Mouse (Mus musculus) liver, embryonic 15.5 days (tissue): ENCODE measurements at regions not wholly inside any gene's neighbourhood (a gene's known extent, or its start where the extent isn't known, plus 50 kb on each side); places are given as distances from the start of the nearest gene placed in this dataset.

ENCODE experiments used
- ATAC-seq: fragments of 200-750 bp; cut with Nextera tagmentation; 2 replicates; pipeline ENCODE4 v1.8.0; 2017; ENCODE audit warnings: moderate number of reproducible peaks, mild to moderate bottlenecking, moderate library complexity; ENCODE audit not compliant: insufficient read depth
- H3K27ac ChIP-seq: fragments of 300-500 bp; sonication (generic); replicated peaks from 2 replicates; pipeline ENCODE4 v1.5.1; 2015; ENCODE audit warnings: mild to moderate bottlenecking, inconsistent platforms
- H3K27me3 ChIP-seq: fragments of 300-500 bp; sonication (generic); 2 replicates; pipeline ENCODE4 v1.6.1; 2015; ENCODE audit warnings: mild to moderate bottlenecking, inconsistent platforms
- H3K36me3 ChIP-seq: fragments of 300-500 bp; sonication (generic); replicated peaks from 2 replicates; pipeline ENCODE4 v1.6.1; 2015; ENCODE audit warnings: moderate library complexity, mild to moderate bottlenecking, inconsistent platforms
- H3K4me1 ChIP-seq: fragments of 300-500 bp; sonication (generic); replicated peaks from 2 replicates; pipeline ENCODE4 v1.6.1; 2015; ENCODE audit warnings: inconsistent platforms
- H3K4me2 ChIP-seq: fragments of 300-500 bp; sonication (generic); 2 replicates; pipeline ENCODE4 v1.6.1; 2015; ENCODE audit warnings: moderate library complexity, mild to moderate bottlenecking, inconsistent platforms
- H3K4me3 ChIP-seq: fragments of 300-500 bp; sonication (generic); replicated peaks from 2 replicates; pipeline ENCODE4 v1.5.1; 2015; ENCODE audit warnings: mild to moderate bottlenecking, inconsistent platforms
- H3K9ac ChIP-seq: fragments of 300-500 bp; sonication (generic); 2 replicates; pipeline ENCODE4 v1.6.1; 2015; ENCODE audit warnings: moderate library complexity, mild to moderate bottlenecking, inconsistent platforms
- H3K9me3 ChIP-seq: fragments of 300-500 bp; sonication (generic); replicated peaks from 2 replicates; pipeline ENCODE4 v1.6.1; 2016; ENCODE audit warnings: inconsistent platforms
- WGBS: fragments of 180-500 bp; shearing (Covaris S2); methylation state at CpG from one replicate; pipeline ENCODE4 v1.1.7; 2015; ENCODE audit warnings: mixed read lengths; ENCODE audit not compliant: insufficient replicate concordance; 5-methylcytosine and 5-hydroxymethylcytosine counted together

- H3K36me3 ChIP-seq = no peaks in the 10 kb centered on the region
- H3K4me3 ChIP-seq = no peak overlapping the region
- no peaks in the 10 kb centered on the region for H3K9me3 ChIP-seq
- ATAC-seq = no peak
- H3K27ac ChIP-seq = no peak overlapping the region
- no peaks in the 10 kb centered on the region for H3K4me1 ChIP-seq
- H3K4me2 ChIP-seq = no peak overlapping the region
- no peaks in the 10 kb centered on the region for H3K27me3 ChIP-seq
- WGBS = 60% methylated on average over 8 of the region's 8 CpGs
- H3K9ac ChIP-seq = no peak overlapping the region
Measured at GRCm38 (mm10) chr16:30737524-30737923, 138.0 kb downstream of the Fam43a start.

- Histone ChIP-seq H3K36me3 (no peaks in the 10 kb centered on the region), H3K4me3 (no peak overlapping the region), H3K4me1 (no peaks in the 10 kb centered on the region), H3K9ac (no peak overlapping the region), H3K4me2 (no peak overlapping the region), H3K27ac (no peak overlapping the region), H3K27me3 (no peaks in the 10 kb centered on the region), H3K9me3 (no peaks in the 10 kb centered on the region)
- no peak for ATAC-seq
- 62% methylated on average over 7 of the region's 7 CpGs for WGBS
Measured at GRCm38 (mm10) chr16:30739651-30740050, 140.1 kb downstream of the Fam43a start.

GRCm38 (mm10) chr16:30741192-30741591 is 141.7 kb downstream of the Fam43a start:
- no peak overlapping the region for H3K9ac ChIP-seq
- H3K27me3 ChIP-seq = no peaks in the 10 kb centered on the region
- no peak for ATAC-seq

GRCm38 (mm10) chr16:30742474-30742873 is 143.0 kb downstream of the Fam43a start:
- ATAC-seq = no peak
- WGBS = 38% methylated on average over 6 of the region's 6 CpGs
- no peak overlapping the region for H3K4me3 ChIP-seq
- H3K4me1 ChIP-seq = no peaks in the 10 kb centered on the region
- no peak overlapping the region for H3K9ac ChIP-seq
- no peaks in the 10 kb centered on the region for H3K9me3 ChIP-seq
- H3K27me3 ChIP-seq = no peaks in the 10 kb centered on the region
- no peaks in the 10 kb centered on the region for H3K36me3 ChIP-seq
- H3K27ac ChIP-seq = no peak overlapping the region
- H3K4me2 ChIP-seq = no peak overlapping the region

More at GRCm38 (mm10) chr16:30741192-30741591, 141.7 kb downstream of the Fam43a start:
- H3K9me3 ChIP-seq = no peaks in the 10 kb centered on the region
- no peaks in the 10 kb centered on the region for H3K4me1 ChIP-seq
- WGBS = 66% methylated on average over 1 of the region's 1 CpGs
- no peak overlapping the region for H3K27ac ChIP-seq
- H3K4me3 ChIP-seq = no peak overlapping the region
- H3K36me3 ChIP-seq = no peaks in the 10 kb centered on the region
- no peak overlapping the region for H3K4me2 ChIP-seq

- Histone ChIP-seq H3K9ac (no peak overlapping the region), H3K36me3 (no peaks in the 10 kb centered on the region), H3K4me1 (no peaks in the 10 kb centered on the region), H3K9me3 (no peaks in the 10 kb centered on the region), H3K27ac (no peak overlapping the region), H3K4me3 (no peak overlapping the region), H3K27me3 (no peaks in the 10 kb centered on the region), H3K4me2 (no peak overlapping the region)
- ATAC-seq = no peak
- 56% methylated on average over 4 of the region's 4 CpGs for WGBS
Measured at GRCm38 (mm10) chr16:30743566-30743965, 144.0 kb downstream of the Fam43a start.

- Histone ChIP-seq H3K27ac (no peak overlapping the region), H3K4me1 (no peaks in the 10 kb centered on the region), H3K9ac (no peak overlapping the region), H3K4me3 (no peak overlapping the region), H3K4me2 (no peak overlapping the region), H3K27me3 (no peaks in the 10 kb centered on the region), H3K36me3 (no peaks in the 10 kb centered on the region), H3K9me3 (no peaks in the 10 kb centered on the region)
- WGBS = 65% methylated on average over 7 of the region's 7 CpGs
- no peak for ATAC-seq
Measured at GRCm38 (mm10) chr16:30744237-30744636, 144.7 kb downstream of the Fam43a start.

GRCm38 (mm10) chr16:30745598-30746181 is 146.2 kb downstream of the Fam43a start:
- H3K9ac ChIP-seq = no peak overlapping the region
- no peak overlapping the region for H3K27ac ChIP-seq
- H3K4me3 ChIP-seq = no peak overlapping the region
- ATAC-seq = no peak
- H3K27me3 ChIP-seq = no peaks in the 10 kb centered on the region
- no peaks in the 10 kb centered on the region for H3K9me3 ChIP-seq
- H3K4me2 ChIP-seq = no peak overlapping the region
- H3K4me1 ChIP-seq = no peaks in the 10 kb centered on the region
- 54% methylated on average over 11 of the region's 11 CpGs for WGBS
- no peaks in the 10 kb centered on the region for H3K36me3 ChIP-seq

GRCm38 (mm10) chr16:30746211-30746610 is 146.7 kb downstream of the Fam43a start:
- Histone ChIP-seq H3K4me2 (no peak overlapping the region), H3K36me3 (no peaks in the 10 kb centered on the region), H3K27ac (no peak overlapping the region), H3K4me1 (no peaks in the 10 kb centered on the region), H3K9ac (no peak overlapping the region), H3K9me3 (no peaks in the 10 kb centered on the region), H3K4me3 (no peak overlapping the region), H3K27me3 (no peaks in the 10 kb centered on the region)
- ATAC-seq = no peak
- WGBS = 54% methylated on average over 8 of the region's 8 CpGs

GRCm38 (mm10) chr16:30749841-30750240 is 150.3 kb downstream of the Fam43a start:
- no peaks in the 10 kb centered on the region for H3K9me3 ChIP-seq
- H3K9ac ChIP-seq = no peak overlapping the region
- H3K36me3 ChIP-seq = no peaks in the 10 kb centered on the region
- WGBS = 38% methylated on average over 3 of the region's 3 CpGs
- no peak overlapping the region for H3K4me3 ChIP-seq
- H3K4me1 ChIP-seq = no peaks in the 10 kb centered on the region
- ATAC-seq = no peak
- no peaks in the 10 kb centered on the region for H3K27me3 ChIP-seq
- no peak overlapping the region for H3K4me2 ChIP-seq
- no peak overlapping the region for H3K27ac ChIP-seq

GRCm38 (mm10) chr16:30755771-30756170 is 156.2 kb downstream of the Fam43a start:
- no peak overlapping the region for H3K27ac ChIP-seq
- no peak overlapping the region for H3K4me3 ChIP-seq
- no peaks in the 10 kb centered on the region for H3K27me3 ChIP-seq
- no peaks in the 10 kb centered on the region for H3K36me3 ChIP-seq
- H3K9ac ChIP-seq = no peak overlapping the region
- H3K4me2 ChIP-seq = no peak overlapping the region
- H3K9me3 ChIP-seq = no peaks in the 10 kb centered on the region
- H3K4me1 ChIP-seq = no peaks in the 10 kb centered on the region
- ATAC-seq = no peak
- WGBS = 73% methylated on average over 2 of the region's 2 CpGs

- Histone ChIP-seq H3K27ac (no peak overlapping the region), H3K4me3 (no peak overlapping the region), H3K4me1 (no peaks in the 10 kb centered on the region), H3K36me3 (no peaks in the 10 kb centered on the region), H3K9me3 (no peaks in the 10 kb centered on the region), H3K4me2 (no peak overlapping the region), H3K9ac (no peak overlapping the region), H3K27me3 (no peaks in the 10 kb centered on the region)
- 58% methylated on average over 5 of the region's 5 CpGs for WGBS
- ATAC-seq = no peak
Measured at GRCm38 (mm10) chr16:30756678-30757077, 157.2 kb downstream of the Fam43a start.

GRCm38 (mm10) chr16:30757556-30757955 is 158.0 kb downstream of the Fam43a start:
- no peak for ATAC-seq
- H3K4me2 ChIP-seq = no peak overlapping the region
- no peaks in the 10 kb centered on the region for H3K27me3 ChIP-seq
- no peaks in the 10 kb centered on the region for H3K9me3 ChIP-seq
- 58% methylated on average over 3 of the region's 3 CpGs for WGBS
- no peak overlapping the region for H3K27ac ChIP-seq
- no peak overlapping the region for H3K4me3 ChIP-seq
- no peaks in the 10 kb centered on the region for H3K36me3 ChIP-seq
- H3K4me1 ChIP-seq = no peaks in the 10 kb centered on the region
- H3K9ac ChIP-seq = no peak overlapping the region
